Mouse (Mus musculus) G1E (cell line): ENCODE results near the gene Gm5936. TPM values are rescaled to one million over a fixed set of nuclear protein-coding genes. Genes with fewer than 3 reads are reported as not detected.
"Not testable (repeated sequence)": the region's sequence is repeated elsewhere in the genome, so short reads cannot be mapped to it uniquely, and the experiment has no call there.

ENCODE experiments used
- ATAC-seq: 2 replicates; pipeline ENCODE4 v1.8.0; 2016; ENCODE audit warnings: mild to moderate bottlenecking; ENCODE audit not compliant: insufficient number of reproducible peaks, poor library complexity, low FRiP score, severe bottlenecking; ENCODE audit errors: extremely low read depth
- DNase-seq: peaks from one replicate; pipeline ENCODE4 v3.0.0; 2012; ENCODE audit warnings: low spot score
- H3K27me3 ChIP-seq: 2 replicates; pipeline ENCODE4 v1.6.1; 2012; ENCODE audit warnings: mild to moderate bottlenecking, low read length, inconsistent platforms; ENCODE audit not compliant: insufficient read depth
- H3K36me3 ChIP-seq: replicated peaks from 2 replicates; pipeline ENCODE3; 2012; ENCODE audit warnings: mild to moderate bottlenecking, inconsistent platforms
- H3K4me1 ChIP-seq: 2 replicates; pipeline ENCODE4 v1.6.1; 2012; ENCODE audit warnings: low read depth, low read length, inconsistent platforms, mixed read lengths; ENCODE audit not compliant: insufficient read depth
- H3K4me3 ChIP-seq: 2 replicates; pipeline ENCODE4 v1.5.1; 2012; ENCODE audit warnings: low read depth, mild to moderate bottlenecking, inconsistent platforms, low read length, moderate library complexity, mixed read lengths
- H3K9me3 ChIP-seq: replicated peaks from 2 replicates; pipeline ENCODE4 v1.6.1; 2012; ENCODE audit warnings: inconsistent platforms
- polyA plus RNA-seq: library from polyadenylated mRNA; stranded (reverse); fragments of >175 nt; gene quantifications from 2 replicates; pipeline ENCODE4 v1.2.3, GENCODE M21; 2012
- total RNA-seq, 2 experiments: library from RNA; stranded (forward) in 1 of 2; stranded (reverse) in 1 of 2; fragments of 200-1000 nt in 1 of 2; fragments of >200 nt in 1 of 2; fragmentation: Nextera tagmentation in 1 of 2; gene quantifications; 2 replicates each; pipeline ENCODE4 v1.2.3; 2014 to 2017

Gm5936 gene
- total RNA-seq (2014; fragmentation: Nextera tagmentation) (not detected in 2 replicates), total RNA-seq (2017) (not detected in 2 replicates), polyA plus RNA-seq (not detected in 2 replicates)

- not testable (repeated sequence) for H3K4me3 ChIP-seq, ATAC-seq, H3K9me3 ChIP-seq, H3K36me3 ChIP-seq, H3K4me1 ChIP-seq, DNase-seq, H3K27me3 ChIP-seq
These were observed at the start of gene Gm5936 for GRCm38 (mm10) chrX:74836842-74837522. Gm5936 (plus strand) TSS chrX:74837196.

- not testable (repeated sequence) for H3K9me3 ChIP-seq, DNase-seq, ATAC-seq, H3K4me1 ChIP-seq, H3K27me3 ChIP-seq, H3K36me3 ChIP-seq, H3K4me3 ChIP-seq
These were observed 19.1 kb downstream of the Gm5936 start for GRCm38 (mm10) chrX:74856104-74856503.

GRCm38 (mm10) chrX:74880123-74880522, 43.1 kb downstream of the Gm5936 start:
- not testable (repeated sequence) for H3K4me1 ChIP-seq, H3K36me3 ChIP-seq, H3K27me3 ChIP-seq, H3K9me3 ChIP-seq, ATAC-seq, H3K4me3 ChIP-seq, DNase-seq

Other genes starting within 250 kb of the Gm5936 start
- gene Olfr1325, start 244.5 kb upstream of the Gm5936 start, total RNA-seq (2014; fragmentation: Nextera tagmentation): not detected in 2 replicates
- gene Olfr1325, start 244.5 kb upstream of the Gm5936 start, total RNA-seq (2017): 0.05 and 0.06 TPM in 2 replicates
- not detected in 2 replicates for gene Olfr1325, start 244.5 kb upstream of the Gm5936 start, polyA plus RNA-seq
- gene Gm5640, start 191.6 kb upstream of the Gm5936 start, total RNA-seq (2014; fragmentation: Nextera tagmentation): not detected in 2 replicates
- 0.05 TPM in 1 of 2 replicates, not detected in the other for gene Gm5640, start 191.6 kb upstream of the Gm5936 start, total RNA-seq (2017)
- gene Gm5640, start 191.6 kb upstream of the Gm5936 start, polyA plus RNA-seq: not detected in 2 replicates
- gene Gm6890, start 96.3 kb upstream of the Gm5936 start, total RNA-seq (2014; fragmentation: Nextera tagmentation): not detected in 2 replicates
- not detected in 2 replicates for gene Gm6890, start 96.3 kb upstream of the Gm5936 start, total RNA-seq (2017)
- gene Gm6890, start 96.3 kb upstream of the Gm5936 start, polyA plus RNA-seq: not detected in 2 replicates
- gene Gab3, start 248.3 kb downstream of the Gm5936 start, total RNA-seq (2014; fragmentation: Nextera tagmentation): 7.1 and 7.8 TPM in 2 replicates
- gene Gab3, start 248.3 kb downstream of the Gm5936 start, total RNA-seq (2017): 2.8 and 2.9 TPM in 2 replicates
- gene Gab3, start 248.3 kb downstream of the Gm5936 start, polyA plus RNA-seq: 0.17 and 0.37 TPM in 2 replicates